Mouse (Mus musculus) gastrocnemius, postnatal 10 days (tissue): ENCODE measurements around the gene Irx3. TPM values are rescaled to one million over a fixed set of nuclear protein-coding genes. Genes with fewer than 3 reads are reported as not detected.

Source experiments
- DNase-seq: peaks from one replicate; pipeline ENCODE4 v3.0.0; 2021; ENCODE audit warnings: mixed read lengths
- long read RNA-seq, 2 experiments: library from polyadenylated mRNA; stranded (forward); transcript quantifications; one replicate each; pipeline ENCODE4 v2.0.0; 2021
- total RNA-seq, 2 experiments: library from RNA; stranded (reverse); gene quantifications; 2 replicates each; pipeline ENCODE4 v1.2.3; 2021

Irx3 gene
- 1 to 10 TPM in 1 of 2 experiments, under 1 TPM in 1; 0.47 to 1.4 TPM for total RNA-seq
- long read RNA-seq, experiment 1, partial matches to known transcripts, result 0 of 5 reads
- long read RNA-seq, experiment 1, other reads (novel, unspliced or antisense), result 0 of 5 reads
- long read RNA-seq, experiment 2, partial matches to known transcripts, result 1 of 2 reads
- long read RNA-seq, experiment 2, other reads (novel, unspliced or antisense), result 0 of 2 reads

DNA sequence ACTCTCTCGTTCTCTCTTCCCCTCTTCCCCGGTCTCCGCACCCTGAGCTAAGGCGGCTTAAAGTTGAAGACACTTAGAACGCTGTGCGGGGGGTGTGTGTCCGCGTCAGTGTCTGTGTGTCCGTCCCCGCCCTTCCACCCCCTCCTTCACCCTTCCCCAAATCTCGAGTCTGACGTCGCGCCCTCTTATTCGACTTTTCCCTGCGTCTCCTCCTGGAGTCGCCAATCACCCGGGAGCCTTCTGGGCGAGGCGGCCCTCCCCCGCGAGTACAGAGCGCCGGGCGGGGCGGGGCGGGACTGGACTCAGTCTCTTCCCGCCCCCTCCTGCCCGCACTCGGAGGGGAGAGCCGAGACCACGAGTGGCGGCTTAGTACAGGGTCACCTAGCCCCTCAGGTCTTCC, at the start of gene Irx3:
Gene Irx3 (minus strand): TSS at position 229 of the 400 bp plus-strand sequence.
- DNase-seq, result peak; percentile 56

DNA sequence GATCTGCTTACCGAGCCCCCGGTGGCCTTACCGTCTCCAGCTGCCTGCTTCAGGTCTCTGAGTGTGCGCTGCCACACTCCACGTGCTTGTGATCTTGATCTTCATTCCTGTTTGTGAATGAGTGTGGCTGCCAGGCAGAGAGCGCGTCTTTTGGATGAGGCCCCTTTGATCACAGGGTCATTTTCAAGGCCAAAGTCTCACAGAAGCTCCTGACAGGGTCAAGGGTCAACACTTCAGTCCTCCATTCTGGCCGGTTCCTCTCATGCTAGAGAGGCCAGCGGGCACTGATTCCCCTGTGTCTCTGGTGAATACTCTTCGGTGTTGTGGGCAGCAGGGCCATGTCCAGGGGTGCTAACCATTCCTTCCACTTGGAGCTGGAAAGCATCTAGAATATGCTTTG, 49.5 kb upstream of the Irx3 start:
- no peak for DNase-seq

DNA sequence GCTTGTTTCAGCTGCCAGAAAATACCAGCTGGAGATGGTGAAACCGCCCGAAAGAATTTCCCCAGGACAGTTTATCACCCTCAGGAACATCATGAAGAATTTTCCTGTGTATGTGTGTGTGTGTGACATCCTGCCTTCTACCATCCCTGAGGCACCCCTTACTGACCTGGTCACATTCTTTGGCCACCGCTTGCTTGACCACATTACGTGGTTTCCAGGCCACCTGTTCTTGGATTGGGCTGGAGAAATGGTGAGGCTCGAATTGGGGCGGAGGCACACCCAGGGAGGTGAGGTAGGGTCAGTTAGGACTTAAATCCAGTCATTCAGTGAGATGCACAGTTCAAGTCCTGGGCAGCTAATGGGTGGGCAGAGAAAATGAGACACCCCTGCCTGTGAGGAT, 48.1 kb upstream of the Irx3 start:
- no peak for DNase-seq

DNA sequence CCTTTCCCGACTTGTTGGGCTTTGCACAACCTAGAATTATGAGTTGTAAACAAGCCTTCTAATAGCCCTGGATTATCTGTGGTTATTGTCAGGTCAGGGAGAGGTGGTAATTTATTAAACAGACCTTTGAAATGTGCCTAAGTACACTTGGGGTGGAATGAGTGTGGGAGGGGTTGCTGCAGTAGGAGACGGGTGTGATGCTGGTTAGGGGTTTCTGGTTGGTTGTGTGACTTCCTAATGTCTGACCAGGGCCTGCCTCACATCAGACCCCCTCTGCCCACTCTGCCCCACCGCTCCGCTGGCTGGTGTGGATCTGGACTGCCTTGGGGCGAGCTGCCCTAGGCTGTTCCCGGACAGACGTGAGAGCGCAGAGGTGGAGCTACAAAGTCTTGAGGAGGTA, 47.7 kb upstream of the Irx3 start:
- no peak for DNase-seq

DNA sequence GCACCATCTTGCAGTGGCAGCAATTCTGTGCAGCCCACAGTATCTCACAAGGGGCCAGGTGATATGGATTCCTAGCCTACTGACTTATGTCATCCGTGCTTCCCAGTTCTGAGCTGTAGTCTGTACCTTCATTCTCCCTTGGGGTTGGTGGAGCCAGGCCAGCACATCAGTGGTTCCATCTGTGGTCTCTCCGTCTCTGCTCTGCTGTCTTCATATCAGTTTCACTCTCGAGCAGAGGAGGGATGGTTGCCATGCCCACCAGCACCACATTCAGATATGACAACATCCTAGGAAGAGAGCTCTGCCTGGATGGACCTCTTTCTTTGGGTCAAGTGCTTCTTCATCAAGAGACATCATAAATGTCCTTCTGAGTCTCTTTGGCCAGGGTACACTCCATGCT, 43.8 kb upstream of the Irx3 start:
- DNase-seq, result no peak

DNA sequence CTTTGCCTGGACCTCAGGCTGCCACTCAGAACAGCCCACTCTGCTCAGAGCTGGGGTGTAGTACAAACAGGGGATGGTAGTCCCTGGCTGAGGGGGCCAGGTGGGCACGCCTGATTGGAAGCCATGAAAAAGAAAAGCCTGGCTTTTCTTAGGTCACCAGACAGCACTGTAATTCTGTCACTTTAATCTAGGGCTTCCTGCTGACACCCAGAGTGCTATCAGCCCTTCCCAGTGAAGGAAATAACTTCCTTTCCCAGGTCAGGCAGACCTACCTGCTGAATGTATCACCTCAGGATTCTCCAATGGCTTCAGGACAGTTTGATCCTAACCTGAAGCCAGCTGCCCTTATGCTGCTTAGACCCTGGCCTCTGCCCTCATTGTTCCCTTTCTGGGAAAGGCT, 35.3 kb upstream of the Irx3 start:
- no peak for DNase-seq

DNA sequence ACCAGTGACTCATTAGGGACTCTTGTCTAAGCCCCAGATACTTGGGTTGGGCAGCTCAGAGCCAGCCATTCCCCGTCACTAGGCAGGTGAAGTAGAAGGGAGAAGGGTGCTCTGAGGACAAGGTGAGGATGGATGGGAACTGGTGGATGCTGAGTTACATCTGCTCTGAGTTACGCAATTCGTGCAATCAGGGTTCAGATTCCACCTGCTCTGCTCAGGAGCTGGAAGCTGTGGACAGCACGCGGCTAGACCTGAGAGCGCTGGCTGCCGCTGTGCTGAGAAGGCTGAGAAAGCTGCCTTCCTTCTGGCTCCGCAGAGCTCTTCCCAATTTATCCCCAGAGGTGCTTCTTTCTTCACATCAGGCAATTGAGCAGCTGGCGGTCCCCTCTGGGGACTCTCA, 34.8 kb upstream of the Irx3 start:
- DNase-seq, result no peak

DNA sequence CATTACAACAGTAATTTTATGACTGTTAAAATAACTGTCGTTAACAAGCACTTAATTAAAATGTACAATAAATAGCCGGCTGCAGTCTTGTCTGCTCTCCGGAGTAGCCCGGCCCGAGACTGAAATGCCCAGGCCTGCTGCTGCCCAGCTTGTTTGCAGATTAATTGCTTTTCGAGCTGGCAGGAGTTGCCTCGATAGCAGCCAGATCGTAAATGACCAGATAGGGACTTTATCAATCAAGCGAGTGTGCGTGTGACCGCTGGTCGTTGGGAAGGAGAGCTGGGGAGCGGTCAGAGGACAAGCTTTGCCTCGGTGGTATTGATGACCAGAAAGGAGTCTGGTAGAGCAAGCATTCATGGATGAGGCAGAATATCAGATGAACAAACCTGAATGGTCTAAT, 25.8 kb upstream of the Irx3 start:
- no peak for DNase-seq

DNA sequence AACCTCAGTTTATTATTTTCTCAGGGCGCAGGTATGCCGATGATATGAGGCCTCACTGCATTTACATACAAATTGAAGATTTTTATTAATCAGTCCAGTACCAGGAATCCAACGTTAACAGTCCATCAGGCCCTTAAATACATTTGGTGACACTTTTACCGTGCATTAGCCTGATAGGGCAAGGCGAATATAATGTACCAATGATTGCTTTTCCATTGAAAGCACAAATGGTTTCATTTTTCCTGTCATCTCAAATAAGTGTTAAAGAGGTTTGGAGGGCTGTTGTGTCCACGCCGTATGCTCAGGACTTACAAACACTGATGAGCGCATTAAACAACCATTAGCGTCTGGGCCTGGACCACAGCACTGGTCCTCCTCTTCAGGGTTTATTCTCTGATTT, 25.3 kb upstream of the Irx3 start:
- DNase-seq, result no peak

DNA sequence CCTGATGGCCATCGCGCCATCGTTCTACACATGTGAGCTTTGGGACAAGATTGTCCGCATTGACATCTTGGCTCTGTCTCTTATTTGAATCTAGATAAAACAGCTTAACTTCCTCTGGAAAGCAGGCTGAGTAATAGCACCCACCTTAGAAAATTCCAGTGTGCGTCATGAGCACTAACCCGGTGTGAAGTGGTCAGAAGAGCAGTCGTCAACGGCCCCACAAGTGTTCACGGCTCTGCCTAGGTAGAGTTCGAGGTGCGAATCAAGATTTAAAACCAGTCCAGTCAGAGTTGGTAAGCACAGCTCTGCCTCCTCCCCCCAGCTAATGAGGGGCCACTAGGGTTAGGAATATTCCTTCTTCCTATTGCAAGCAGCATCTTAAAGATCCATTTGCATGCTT, 21.5 kb upstream of the Irx3 start:
- DNase-seq, result no peak

DNA sequence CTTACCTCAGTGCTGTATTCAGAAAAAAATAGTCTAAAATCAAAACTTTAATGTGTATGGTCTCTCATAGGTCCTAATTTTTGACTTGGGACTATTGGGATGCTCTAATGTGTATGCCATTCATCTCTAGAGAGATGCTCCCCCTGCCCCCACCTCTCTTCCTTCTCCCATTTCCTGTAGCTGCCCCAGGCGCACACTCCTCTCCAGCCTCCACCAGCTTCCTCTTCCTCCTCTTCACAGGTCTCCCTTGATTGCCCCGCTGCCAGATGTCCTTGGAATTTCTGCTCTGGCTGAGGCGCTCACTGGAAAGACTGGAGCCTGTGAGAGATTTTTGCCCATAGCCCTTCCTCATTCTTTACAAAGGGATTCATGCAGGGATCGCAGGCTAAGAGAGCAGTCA, 20.9 kb upstream of the Irx3 start:
- DNase-seq, result no peak

DNA sequence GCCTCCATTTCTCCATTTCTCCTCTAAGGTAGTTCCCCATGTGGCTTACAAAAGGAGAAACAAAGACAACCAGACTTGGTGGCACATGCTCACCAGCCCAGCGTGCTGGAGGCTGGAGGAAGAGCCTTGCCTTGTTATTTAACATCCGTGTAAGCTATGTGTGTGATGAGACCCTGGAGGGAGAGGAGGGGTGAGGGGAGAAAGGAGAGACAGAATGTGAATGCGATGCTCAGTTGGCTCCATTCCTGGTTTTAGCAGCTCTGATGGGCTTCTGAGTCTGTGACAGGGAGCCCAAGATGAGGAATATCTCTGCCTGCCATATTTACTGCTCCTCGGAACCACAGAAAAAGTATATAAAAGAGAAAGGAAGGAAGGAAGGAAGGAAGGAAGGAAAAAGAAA, 20.1 kb upstream of the Irx3 start:
- no peak for DNase-seq

DNA sequence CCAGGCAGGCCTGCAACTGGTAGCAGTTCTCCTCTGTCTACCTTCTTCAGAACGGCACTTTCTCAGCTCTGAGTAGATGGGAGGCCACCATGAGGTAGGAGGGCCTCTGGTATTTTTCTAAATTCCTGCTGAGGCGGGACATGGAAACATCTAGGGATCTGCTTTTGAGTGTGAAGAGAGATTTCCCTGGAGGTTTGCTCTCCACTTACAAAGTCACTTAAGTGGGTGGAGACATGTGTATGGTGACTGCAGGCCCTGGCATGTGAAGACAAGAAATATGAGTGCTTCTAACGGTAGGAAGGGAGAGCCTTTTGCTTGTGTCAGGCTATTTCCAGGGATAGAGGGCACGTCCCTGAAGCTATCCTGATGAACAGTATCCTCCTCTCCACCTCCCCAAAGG, 17.9 kb upstream of the Irx3 start:
- no peak for DNase-seq

DNA sequence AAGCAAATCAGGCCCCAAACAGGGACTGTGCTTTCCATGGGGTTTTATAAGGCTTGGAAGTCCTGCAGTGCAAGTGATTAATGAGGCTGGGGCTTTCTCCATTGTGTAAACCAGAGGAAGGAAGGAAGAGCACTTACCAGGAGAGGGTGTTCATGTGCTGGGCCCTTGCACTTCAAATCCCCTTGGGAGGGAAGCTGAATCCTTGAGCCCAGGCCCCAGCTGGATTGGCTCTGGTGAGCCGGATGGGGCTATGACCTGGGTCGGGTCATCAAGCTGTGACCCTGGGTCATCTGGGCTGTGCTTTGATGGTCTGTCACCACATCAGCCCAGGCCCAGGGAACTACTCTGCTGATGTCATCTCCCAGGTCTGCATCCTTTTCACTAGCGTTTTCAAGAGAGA, 16.9 kb upstream of the Irx3 start:
- no peak for DNase-seq

DNA sequence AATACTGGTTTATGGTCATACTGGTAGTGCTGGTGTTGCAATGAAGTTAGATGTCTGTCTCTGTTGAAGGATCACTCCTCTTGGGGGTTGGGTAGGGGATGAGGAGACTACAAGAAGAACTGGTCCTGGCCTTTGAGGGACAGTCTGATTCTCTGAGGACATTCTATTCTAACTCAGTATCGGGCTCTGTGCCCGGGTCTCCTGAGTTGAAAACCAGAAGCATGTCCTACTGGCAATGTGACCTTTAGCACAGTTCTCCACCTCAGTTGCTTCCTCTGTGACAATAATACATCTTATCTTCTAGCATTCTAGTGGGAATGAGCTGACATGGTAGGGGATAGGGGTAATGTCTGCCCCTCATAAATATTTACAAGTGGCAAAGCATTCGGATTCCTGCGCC, 12.2 kb upstream of the Irx3 start:
- no peak for DNase-seq

DNA sequence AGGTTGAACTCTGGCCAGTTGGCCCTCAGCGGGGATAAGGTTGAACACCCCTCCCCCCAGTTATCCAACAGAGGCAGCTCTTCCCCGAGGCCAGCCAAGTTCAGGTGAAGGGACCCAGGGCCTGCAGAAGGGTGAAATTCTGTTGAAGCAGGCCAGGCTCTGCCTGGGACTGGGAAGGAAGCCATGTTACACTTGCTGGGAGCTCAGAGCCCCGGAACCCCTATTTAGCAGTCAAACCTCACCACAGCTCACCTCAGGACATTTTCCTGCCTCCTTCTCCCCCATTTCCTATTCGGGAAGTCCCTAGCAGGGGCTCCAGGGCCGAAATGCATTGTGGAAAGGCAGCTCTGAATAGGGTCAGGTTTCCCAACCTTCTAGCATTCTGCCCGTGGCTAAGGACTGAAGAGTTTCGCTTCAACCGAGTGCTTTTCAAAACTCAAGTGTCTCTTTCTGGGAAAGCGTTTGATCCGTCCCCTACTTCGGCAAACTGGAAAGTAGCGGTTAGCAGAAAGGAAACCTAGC, 4.9 kb upstream of the Irx3 start:
- no peak for DNase-seq

DNA sequence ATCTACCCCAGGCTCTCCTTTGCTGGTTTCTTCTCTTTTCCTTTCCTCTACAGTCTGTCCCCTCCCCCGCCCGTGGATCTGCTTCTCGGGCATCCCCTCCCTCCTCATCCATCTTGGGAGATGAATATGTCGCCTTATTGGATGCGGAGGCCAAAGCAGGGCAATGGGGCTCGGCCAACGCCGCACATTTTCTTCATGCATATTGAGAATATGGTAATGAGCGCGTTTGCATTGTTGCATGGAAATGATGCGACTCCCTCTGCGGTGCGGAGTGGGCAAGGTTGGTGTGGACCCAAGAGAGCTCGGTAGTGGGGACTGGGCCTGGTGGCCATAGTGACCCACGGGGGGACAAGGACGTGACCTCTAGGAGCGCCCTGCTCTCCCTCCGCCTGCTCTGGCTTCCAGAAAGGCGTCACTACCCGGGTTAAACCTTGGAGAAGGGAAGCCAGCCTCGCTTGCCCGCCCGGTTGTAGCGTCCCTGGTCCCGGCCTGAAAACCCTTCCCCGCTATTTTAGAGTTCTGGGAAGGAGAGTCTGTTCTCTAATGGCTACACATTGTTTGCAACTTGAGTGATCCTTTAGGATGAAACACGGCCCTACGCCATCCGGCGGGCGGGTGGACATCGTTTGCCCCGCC, 4.3 kb upstream of the Irx3 start:
- DNase-seq, result no peak

DNA sequence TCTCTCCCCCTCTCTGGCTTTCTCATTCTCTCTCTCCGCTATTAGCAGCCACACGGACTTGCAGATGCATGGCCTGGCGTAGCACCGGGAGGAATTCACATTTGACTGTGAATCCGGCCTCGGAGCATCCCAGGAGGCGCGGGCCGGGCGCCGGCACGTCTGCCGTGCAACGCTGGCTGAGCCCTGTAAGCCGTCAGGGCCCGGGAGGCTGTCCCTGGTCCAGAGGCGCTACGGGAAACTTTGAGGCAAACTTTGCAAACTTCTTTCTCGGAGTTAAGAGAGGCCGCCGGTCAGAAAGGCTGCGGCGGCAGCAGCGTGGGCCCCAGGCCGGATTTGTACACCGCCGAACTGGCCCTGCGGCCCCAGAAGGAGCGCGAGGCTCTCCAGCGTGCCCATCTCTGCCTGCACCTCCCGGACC, 3.4 kb upstream of the Irx3 start:
- peak; percentile 32 for DNase-seq

DNA sequence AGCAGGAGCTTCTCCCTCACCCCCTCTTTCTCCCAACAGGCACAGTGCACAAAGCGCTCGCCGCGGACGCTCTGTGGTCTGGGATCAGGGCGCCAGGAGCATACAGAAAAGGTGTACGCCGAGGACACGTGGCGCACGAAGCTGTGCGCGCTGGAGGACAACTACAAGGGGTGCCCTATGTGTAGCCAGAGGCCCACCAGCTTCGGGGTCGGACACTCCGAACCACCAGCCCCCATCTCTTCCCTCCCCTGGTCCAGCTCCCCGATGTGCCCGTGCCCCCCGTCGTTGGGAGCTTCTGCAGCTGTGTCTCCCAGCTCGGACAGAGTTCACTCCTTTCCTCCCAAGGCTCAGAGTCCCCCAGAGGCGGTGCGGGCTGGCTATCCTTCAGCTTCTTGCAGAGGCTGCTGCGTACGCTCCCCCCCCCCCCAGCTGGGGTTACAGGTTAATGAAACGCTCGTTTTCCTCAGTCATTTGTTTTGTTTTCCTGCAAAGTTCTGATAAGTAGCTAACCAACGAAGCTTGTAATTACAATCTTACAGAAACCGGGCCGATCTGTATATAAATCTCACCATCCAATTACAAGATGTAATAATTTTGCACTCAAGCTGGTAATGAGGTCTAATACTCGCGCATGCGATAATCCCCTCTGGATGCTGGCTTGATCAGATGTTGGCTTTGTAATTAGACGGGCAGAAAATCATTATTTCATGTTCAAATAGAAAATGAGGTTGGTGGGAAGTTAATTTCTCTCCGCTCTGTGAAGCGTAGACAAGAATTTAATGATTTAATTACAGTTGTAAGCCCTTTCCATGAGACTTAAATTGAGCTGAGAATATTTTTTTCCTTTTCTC, 2.8 kb upstream of the Irx3 start:
- no peak for DNase-seq

DNA sequence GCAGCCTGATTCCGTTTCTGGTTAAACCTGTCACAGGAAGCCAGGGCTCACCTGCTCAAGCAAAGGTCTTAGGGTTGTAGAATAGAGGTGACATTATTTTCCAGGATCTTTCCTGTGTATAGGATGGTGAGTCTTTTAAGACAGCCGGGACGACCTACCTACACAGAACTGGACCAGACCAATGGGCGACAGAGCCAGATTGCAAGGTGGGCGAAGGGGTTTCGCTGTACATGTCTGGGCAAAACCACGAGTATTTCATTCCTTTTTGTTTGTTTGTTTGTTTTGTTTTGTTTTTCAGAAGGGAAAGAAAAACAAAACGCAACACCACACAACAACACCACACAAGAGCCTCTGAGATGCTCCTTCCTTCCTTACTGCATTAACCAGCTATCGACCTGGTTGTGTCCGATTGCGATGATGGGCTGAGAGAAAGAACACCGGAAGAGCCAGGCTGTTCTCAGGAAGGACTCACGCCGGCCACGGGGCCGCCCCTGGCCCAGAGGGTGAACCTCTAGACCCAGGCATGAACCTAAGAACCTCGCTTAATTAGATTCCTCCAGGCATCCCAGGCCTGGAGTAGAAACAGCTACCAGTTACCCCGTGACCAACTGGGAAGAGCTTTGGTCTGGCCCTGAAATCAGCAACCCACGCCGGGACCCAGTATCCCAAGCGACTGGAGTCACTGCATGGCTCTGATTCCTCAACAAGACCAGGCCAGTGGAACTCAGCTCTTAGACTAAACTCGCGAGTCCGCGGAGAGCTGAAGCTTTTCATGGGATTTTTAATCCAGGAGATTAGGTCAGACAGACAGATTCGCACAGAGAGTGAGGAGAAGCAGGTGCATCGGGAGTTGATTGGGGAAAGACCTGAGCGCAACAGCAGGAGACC, 1.9 kb upstream of the Irx3 start:
- DNase-seq, result no peak

DNA sequence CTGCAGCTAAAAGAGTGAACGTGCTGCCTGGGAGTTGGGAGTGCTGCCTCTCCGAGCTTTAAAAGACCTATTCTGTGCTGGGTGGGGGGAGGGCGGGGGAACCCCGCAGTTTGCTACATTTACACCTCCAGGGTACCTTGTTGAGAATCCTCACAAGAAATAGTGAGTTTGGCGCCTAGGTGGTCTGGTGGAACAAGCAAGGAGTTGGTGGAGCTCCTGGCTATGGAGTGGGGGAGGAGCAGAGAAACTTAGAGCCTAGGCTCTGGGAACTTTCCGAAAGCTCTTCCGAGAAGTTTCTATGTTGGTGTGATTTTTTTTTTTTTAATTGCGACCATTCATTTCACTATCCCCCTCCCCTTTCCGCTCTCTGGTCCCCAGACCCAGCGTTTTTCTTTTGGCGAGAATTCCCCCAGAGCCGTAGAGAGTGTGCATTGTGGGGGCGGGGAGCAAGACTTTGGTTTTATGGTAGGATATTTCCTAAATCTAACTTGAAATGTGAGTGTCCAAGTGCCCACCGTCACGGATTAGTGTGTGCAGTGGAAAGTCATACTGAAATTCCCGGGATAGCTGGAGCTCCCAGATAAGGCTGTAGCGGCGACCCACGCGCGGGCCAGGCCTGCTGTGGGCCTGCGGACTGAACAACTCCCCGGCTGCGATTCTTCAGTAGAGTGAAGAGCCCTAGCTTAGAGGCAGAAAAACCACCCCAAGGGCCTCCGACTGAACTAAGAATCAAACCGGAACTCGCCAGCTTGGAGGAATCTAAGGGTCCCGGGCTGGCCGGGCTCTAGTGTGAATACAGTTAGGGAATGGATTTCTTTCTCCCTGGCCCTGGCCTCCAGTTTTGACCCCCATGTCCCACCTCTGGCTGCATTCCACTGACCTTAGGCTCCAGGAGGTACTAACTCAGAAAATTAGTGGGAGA, 795 bp upstream of the Irx3 start:
- no peak for DNase-seq
